Mouse (Mus musculus) retina, adult 2 months (tissue): ENCODE results near the gene Arhgap29.
A peak's percentile ranks its signal among the peaks of the same experiment; 100 is the strongest.

ENCODE experiments used
- DNase-seq: peaks from one replicate; pipeline ENCODE4 v3.0.0-alpha.2; 2012; ENCODE audit warnings: low read depth, low spot score

Arhgap29 gene

GRCm38 (mm10) chr3:122009818-122010217, 57.5 kb downstream of the Arhgap29 start:
- DNase-seq = no peak

DNA sequence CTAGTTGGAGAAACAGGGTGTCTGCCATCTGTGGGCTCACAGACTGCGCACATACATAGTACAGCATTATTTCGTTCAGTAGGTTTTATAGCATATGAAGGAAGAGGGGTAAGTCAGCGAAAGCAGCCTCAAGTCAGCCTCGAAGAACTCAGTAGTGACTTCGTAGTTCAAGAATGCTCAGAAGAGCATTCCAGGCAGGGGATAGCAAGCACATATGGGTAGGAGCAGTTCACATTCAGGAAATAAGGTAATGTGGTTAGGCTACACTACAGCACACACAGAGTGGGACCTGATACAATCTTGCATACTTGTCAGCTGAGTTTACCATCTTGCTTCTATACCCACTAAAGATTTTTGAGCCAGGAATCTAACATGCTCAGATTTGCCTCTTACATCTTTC, 58.0 kb downstream of the Arhgap29 start:
- no peak for DNase-seq

DNA sequence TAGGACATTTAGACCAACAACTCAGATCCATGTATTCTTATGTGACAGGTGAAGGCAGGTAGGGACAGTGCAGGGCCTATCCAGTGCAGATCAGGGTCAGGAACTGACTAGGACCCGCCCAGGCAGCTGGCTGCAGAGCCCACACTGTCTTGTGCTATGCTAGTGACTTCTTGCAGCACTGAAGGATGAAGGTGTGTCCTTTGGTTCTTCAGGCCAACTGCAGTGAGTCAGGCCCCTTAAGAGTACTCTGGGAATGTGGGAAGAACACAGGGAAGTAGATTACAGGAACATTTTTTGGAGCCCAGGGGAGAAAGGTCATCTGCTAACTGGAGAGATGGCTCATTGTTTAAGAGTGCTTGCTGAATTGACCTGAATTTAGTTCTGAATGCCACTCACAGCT, 60.1 kb downstream of the Arhgap29 start:
- no peak for DNase-seq

- DNase-seq = no peak
Measured at GRCm38 (mm10) chr3:122018421-122018820, 66.1 kb downstream of the Arhgap29 start.

DNA sequence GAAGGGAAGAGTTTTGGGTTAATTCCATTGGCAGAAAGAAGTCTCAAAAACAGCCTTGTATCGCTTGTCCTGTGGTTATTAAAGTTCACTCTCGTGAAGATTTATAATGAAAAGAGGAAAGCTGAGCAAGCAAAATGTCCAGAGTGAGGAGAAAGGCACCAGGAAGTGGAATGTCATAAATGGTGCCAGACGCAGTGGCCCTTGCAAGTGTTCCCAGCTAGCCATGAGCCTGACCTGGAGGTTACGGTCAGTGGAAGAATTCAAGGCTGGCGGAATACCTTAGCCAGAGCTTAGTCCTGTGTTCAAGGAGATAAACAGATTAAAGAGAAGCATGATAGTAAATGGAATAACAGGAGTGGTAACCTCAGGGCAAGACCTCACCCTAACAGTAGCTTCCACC, 66.8 kb downstream of the Arhgap29 start:
- DNase-seq = no peak

DNA sequence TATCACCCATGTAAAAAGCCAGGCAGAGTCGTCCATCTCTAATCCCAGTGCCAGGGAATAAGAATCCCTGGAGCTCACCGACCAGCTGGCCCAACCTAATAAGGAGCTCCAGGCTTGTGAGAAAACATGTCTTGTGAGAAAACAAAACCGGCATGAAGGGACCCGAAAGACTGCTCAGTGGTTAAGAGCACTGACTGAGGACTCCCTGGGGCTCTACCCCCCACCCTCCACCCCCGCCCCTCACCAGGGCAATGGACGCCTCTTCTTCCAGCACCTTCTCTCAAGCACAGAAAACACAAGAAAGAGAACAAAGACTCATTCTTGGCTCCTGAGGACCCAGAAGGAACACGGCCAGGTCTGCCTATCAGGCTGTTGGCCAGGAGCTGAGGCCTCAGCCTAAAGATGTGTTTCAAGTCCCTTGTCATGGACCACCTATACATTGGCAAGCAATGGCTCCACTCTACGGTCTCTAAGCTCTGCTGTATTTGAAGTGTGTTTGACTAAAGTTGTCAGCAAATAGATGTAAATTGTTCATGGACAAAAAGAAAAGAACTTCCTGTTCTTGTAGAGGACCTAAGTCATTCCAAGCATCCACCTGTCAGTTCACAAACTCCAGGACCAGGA, 68.8 kb downstream of the Arhgap29 start:
- DNase-seq = no peak

DNA sequence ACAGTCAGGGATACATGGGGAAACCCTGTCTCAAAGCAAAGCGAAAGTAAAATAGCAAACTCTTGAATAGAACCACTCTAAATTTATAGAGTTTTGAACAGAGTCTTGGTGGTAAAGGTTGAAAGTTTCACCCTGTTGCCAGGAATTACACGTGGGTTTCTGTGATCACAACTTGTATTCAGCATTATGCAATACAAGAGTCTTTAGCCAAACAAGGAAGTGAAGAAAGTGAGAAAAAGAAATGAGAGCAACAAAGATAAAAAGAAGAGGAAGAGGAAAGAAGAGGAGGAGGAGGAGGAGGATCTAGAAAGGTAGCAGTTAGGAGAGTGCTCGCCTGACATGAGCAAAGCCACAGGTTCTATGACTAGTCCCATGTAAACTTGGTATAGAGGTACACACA, 70.0 kb downstream of the Arhgap29 start:
- DNase-seq = no peak

DNA sequence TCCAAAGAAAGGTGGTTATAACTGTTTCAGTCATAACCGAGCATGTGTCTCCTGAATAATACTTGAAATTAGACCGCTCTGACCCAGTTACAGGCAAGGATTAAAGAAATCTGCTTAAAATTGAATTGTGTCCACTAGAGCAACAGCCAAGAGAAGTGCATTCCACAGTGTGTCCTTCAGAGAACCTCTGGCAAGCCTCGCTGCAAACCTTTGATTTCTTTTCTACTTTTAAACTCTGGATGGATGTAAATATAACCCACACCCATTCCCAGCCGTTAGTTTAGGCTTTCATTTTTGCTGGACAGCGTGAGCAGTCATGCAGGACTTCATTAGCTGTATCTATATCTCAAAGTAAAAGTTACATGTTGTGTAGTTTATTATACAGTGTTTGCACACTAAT, 74.3 kb downstream of the Arhgap29 start:
- no peak for DNase-seq

GRCm38 (mm10) chr3:122027776-122028175, 75.4 kb downstream of the Arhgap29 start:
- DNase-seq = no peak

DNA sequence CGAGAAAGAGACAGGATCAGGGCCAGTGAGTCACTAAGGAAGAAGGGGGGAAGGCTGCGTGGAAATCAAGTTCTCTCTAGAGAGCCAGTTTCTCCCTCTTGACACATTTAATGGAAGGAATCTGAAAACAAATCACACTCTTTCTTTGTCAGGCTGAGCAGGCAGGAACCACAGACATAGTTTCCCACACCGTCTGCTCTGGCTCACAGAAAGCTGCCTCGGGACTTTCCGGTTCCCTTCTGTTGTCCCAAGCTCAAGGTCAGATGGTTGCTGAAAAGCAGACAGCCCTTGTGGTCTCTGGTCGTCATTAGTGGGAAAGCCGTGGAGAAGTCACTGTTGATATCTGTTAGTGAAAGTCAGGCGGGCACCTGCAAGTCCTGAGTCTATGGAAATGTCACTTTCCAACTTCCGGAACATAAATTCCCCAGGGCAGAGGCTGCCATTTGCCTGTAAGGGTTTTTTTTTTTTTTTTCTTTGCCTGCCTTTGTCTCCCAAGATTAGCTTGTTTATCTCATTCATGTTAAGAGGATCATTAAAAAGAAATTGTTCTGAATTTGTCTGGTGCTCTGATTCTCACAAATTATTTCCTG, 81.0 kb downstream of the Arhgap29 start:
- DNase-seq = no peak

GRCm38 (mm10) chr3:122034240-122034639, 81.9 kb downstream of the Arhgap29 start:
- no peak for DNase-seq

DNA sequence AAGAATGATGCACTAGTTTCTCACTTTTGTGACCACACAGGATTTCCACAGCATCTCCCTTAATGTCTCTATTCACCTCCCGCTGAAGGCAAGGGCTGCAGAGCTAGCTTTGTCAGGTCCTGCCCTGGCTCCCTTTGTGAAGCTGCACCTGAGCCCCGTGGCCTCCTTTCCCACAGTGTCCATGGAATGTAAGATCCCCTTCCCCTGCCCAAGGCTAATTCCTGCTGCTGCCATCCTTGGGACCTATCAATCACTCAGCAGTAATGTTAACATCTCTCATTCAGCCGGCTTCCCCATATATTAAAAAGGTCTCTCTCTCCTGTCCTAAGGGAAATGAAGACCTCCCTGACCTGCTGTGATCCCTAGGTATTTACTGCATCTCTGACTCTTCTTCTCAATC, 82.8 kb downstream of the Arhgap29 start:
- DNase-seq = no peak

GRCm38 (mm10) chr3:122040522-122040921, 88.2 kb downstream of the Arhgap29 start:
- no peak for DNase-seq

- DNase-seq = no peak
Measured at GRCm38 (mm10) chr3:122043102-122043501, 90.8 kb downstream of the Arhgap29 start.

- DNase-seq = peak; percentile 80
Measured at GRCm38 (mm10) chr3:122043799-122044547, 91.6 kb downstream of the Arhgap29 start, which contains the start of gene Abca4. Gene Abca4, plus strand, starts transcription at chr3:122044443.

DNA sequence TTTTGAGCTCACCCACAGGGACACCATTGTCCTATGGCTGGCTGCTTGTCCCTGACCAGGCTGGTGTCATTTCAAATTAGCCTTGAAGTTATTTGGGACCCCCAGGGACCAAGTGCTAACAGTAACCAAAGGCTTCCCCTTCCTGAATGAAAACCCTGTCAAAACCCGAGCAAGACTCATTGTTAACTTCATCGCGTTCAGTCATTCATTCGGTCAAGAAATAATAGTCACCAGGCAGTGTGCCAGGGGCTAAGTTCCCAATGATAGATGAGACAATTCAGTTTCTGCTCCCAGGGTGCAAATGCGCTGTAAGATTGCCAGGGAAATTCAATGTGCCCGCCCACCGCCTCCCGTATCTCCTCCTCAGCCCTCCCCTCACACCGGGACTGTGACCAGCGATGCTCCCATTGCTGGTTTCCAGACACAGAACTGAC, 93.9 kb downstream of the Arhgap29 start:
- no peak for DNase-seq

DNA sequence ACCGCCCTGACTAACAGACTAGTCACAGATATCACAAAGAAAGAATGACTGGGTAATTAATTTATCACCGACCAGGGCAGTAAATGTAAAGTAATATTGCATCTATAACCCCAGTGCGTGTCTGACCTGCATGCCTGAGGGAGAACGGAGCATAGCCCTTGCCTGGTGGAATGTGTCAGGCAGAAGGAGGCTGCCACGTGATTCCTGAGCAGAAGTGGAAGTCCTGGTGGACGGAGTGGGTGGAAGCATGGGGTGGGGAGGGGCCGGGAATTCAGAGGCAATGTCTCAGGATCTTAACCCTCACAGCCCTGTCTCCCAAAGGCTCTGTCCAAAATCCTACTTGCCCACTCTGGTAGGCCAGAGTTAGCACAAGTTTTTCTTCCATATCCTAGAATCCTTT, 95.1 kb downstream of the Arhgap29 start:
- DNase-seq = no peak

- no peak for DNase-seq
Measured at GRCm38 (mm10) chr3:122047921-122048861, 95.8 kb downstream of the Arhgap29 start.

GRCm38 (mm10) chr3:122049158-122049557, 96.8 kb downstream of the Arhgap29 start:
- DNase-seq = no peak

GRCm38 (mm10) chr3:122058439-122059198, 106.3 kb downstream of the Arhgap29 start:
- no peak for DNase-seq

GRCm38 (mm10) chr3:122062586-122062985, 110.2 kb downstream of the Arhgap29 start:
- no peak for DNase-seq
